Mouse (Mus musculus) heart, embryonic 14.5 days (tissue): ENCODE results near the gene Epha4. TPM values are rescaled to one million over a fixed set of nuclear protein-coding genes. Genes with fewer than 3 reads are reported as not detected.
A peak's percentile ranks its signal among the peaks of the same experiment; 100 is the strongest.

ENCODE experiments used
- ATAC-seq: fragments of 200-750 bp; cut with Nextera tagmentation; 2 replicates; pipeline ENCODE4 v1.8.0; 2017; ENCODE audit warnings: low read depth, moderate TSS enrichment; ENCODE audit not compliant: insufficient number of reproducible peaks, insufficient read depth, low FRiP score
- H3K27ac ChIP-seq, 2 experiments: fragments of 200-500 bp in 1 of 2; fragments of 300-500 bp in 1 of 2; sonication (generic) in 1 of 2; replicated peaks in 1 of 2; 2 replicates each; pipeline ENCODE4 v1.5.1; 2012 to 2014; ENCODE audit warnings: low read depth in 2 of 2, low read length in 2 of 2, control low read depth in 1 of 2, mild to moderate bottlenecking in 1 of 2, mixed read lengths in 1 of 2; ENCODE audit not compliant: control insufficient read depth in 1 of 2, insufficient read depth in 1 of 2
- H3K27me3 ChIP-seq: fragments of 300-500 bp; sonication (generic); 2 replicates; pipeline ENCODE4 v1.6.1; 2014; ENCODE audit warnings: mild to moderate bottlenecking, low read length, control low read depth; ENCODE audit not compliant: control insufficient read depth, insufficient read depth
- H3K36me3 ChIP-seq: fragments of 300-500 bp; sonication (generic); 2 replicates; pipeline ENCODE4 v1.6.1; 2014; ENCODE audit warnings: mild to moderate bottlenecking, control low read depth, low read length, mixed read lengths; ENCODE audit not compliant: control insufficient read depth, insufficient read depth
- H3K4me1 ChIP-seq, 2 experiments: fragments of 200-500 bp in 1 of 2; fragments of 300-500 bp in 1 of 2; sonication (generic) in 1 of 2; 2 replicates each; pipeline ENCODE4 v1.6.1; 2012 to 2014; ENCODE audit warnings: low read length in 2 of 2, control low read depth in 1 of 2, mixed read lengths in 1 of 2; ENCODE audit not compliant: control insufficient read depth in 2 of 2, insufficient read depth in 2 of 2
- H3K4me2 ChIP-seq: fragments of 300-500 bp; sonication (generic); 2 replicates; pipeline ENCODE4 v1.6.1; 2014; ENCODE audit warnings: mild to moderate bottlenecking, low read length
- H3K4me3 ChIP-seq, 2 experiments: fragments of 200-500 bp in 1 of 2; fragments of 300-500 bp in 1 of 2; sonication (generic) in 1 of 2; 2 replicates each; pipeline ENCODE4 v1.5.1; 2012 to 2014; ENCODE audit warnings: low read length in 2 of 2, mild to moderate bottlenecking in 2 of 2, control low read depth in 1 of 2, low read depth in 1 of 2, moderate library complexity in 1 of 2; ENCODE audit not compliant: control insufficient read depth in 1 of 2, insufficient read depth in 1 of 2
- H3K9ac ChIP-seq: fragments of 300-500 bp; sonication (generic); 2 replicates; pipeline ENCODE4 v1.6.1; 2014; ENCODE audit warnings: mild to moderate bottlenecking, low read length
- H3K9me3 ChIP-seq: fragments of 300-500 bp; sonication (generic); 2 replicates; pipeline ENCODE4 v1.6.1; 2016; ENCODE audit warnings: low read length, control low read depth; ENCODE audit not compliant: control insufficient read depth
- WGBS: fragments of 180-500 bp; shearing (Covaris S2); extraction: QIAGEN DNeasy Blood & Tissue Kit; methylation state at CpG from one replicate; pipeline ENCODE4 v1.1.7; 2014; 5-methylcytosine and 5-hydroxymethylcytosine counted together
- polyA plus RNA-seq: library from polyadenylated mRNA; unstranded; fragments of >200 nt; fragmentation: Nextera tagmentation; extraction: Ambion mirVana; gene quantifications from 2 replicates; pipeline ENCODE4 v1.2.1, GENCODE M21; 2014

Gene Epha4
- polyA plus RNA-seq, 1 experiment from 2014 or later = 14.1 TPM

- Histone ChIP-seq H3K27ac (no peak overlapping the region), H3K36me3 (no peaks in the 10 kb centered on the region), H3K4me2 (no peak overlapping the region), H3K9me3 (no peaks in the 10 kb centered on the region), H3K9ac (no peak overlapping the region), H3K4me3 (no peak overlapping the region), H3K4me1 (no peaks in the 10 kb centered on the region), H3K27me3 (no peaks in the 10 kb centered on the region)
- no peak for ATAC-seq
- 57% methylated on average over 5 of the region's 5 CpGs for WGBS
Observed at GRCm38 (mm10) chr1:77535905-77536304, 21.0 kb upstream of the Epha4 start.

DNA sequence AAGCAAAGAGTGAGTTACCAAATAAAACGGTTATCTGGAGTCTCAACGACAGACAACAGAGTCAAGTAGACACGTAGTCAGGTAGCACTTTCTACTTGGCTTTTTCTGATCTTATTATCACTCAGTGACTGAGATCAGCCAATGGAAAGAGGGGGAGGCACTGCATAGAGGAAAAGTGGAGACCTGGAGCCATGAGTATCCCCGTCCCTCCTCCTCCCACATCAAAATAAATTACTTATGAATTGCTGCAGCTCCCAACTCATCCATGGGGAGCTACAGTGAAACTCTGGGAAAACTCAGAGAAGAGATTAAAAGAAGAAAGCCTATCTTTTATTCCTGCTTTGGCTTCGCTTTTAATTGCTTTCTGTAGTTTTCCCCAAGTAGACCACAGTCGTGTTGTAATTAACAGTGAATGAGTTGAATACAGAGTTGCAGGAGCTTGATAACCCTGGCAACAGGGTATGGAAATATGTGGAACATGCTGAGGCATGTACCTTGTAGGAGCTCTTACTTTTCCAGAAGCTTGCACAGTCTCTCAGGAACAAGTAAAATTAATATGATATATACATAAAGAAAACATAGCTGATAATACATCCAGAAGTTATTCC, 17.8 kb upstream of the Epha4 start:
- Histone ChIP-seq H3K36me3 (no peaks in the 10 kb centered on the region), H3K27me3 (no peaks in the 10 kb centered on the region), H3K9me3 (no peaks in the 10 kb centered on the region), H3K4me1 (no peaks in the 10 kb centered on the region), H3K9ac (no peak overlapping the region), H3K27ac (no peak overlapping the region), H3K4me2 (no peak overlapping the region), H3K4me3 (no peak overlapping the region)
- no peak for ATAC-seq
- WGBS = 39% methylated on average over 6 of the region's 6 CpGs

DNA sequence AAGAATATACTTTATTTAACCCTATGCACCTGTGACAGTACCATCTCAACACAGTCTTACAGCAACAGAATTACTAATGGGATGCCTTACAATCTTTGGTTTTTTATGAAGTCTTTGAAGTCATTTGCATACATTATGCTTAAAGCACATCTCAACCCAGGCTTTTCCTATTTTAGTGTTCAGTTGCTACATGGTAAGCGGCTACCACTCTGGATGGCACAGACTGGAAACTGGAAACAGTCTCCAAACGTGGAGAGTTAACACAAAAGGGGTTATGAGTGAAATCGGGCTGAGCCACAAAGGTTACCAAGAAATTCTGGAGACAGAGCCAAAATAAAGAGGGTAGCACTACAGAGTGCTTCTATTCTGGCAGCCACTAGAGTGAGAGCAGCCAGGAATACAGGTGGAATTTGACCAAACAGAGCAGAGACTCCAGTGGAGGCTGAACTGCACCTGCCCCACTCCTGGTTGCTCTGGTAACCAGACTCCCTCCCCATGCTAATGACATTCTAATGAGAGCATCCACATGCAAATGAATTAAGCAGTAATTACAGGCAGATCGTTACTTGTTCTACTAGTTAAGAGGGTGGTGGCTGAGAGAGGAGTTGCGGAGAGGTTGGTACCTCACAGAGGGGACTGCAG, 17.2 kb upstream of the Epha4 start:
- Histone ChIP-seq H3K27ac (no peak overlapping the region), H3K9ac (no peak overlapping the region), H3K9me3 (no peaks in the 10 kb centered on the region), H3K36me3 (no peaks in the 10 kb centered on the region), H3K4me3 (no peak overlapping the region), H3K27me3 (no peaks in the 10 kb centered on the region), H3K4me1 (no peaks in the 10 kb centered on the region), H3K4me2 (no peak overlapping the region)
- WGBS = 52% methylated on average over 5 of the region's 5 CpGs
- no peak for ATAC-seq

DNA sequence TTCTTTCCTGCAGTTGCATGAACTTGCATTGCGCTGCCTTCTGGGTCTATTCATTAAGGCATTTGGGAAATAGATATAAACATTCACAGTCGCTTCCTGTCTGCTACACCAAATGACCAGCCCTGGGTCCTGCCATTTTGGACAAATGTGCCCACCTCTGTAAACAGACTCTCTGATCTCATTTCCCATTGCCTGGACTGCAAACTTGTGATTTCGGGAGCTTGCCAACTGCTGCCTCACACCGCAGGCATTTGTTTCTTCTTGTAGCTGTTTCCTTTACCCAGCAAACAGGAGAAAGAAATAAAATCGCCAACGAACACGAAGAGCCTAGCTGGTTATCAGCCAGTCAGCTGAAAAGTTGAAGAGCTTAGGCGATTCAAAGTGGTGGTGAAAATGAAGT, 10.2 kb upstream of the Epha4 start:
- no peak overlapping the region for H3K27ac ChIP-seq
- H3K4me2 ChIP-seq = no peak overlapping the region
- H3K9ac ChIP-seq = no peak overlapping the region
- H3K9me3 ChIP-seq = no peaks in the 10 kb centered on the region
- WGBS = 44% methylated on average over 8 of the region's 8 CpGs
- no peaks in the 10 kb centered on the region for H3K27me3 ChIP-seq
- H3K36me3 ChIP-seq = no peaks in the 10 kb centered on the region
- H3K4me3 ChIP-seq = no peak overlapping the region
- ATAC-seq = no peak
- peaks cover 0 to 3% of the 10 kb centered on the region in 2 experiments; a peak in 1 of 4 replicates for H3K4me1 ChIP-seq

DNA sequence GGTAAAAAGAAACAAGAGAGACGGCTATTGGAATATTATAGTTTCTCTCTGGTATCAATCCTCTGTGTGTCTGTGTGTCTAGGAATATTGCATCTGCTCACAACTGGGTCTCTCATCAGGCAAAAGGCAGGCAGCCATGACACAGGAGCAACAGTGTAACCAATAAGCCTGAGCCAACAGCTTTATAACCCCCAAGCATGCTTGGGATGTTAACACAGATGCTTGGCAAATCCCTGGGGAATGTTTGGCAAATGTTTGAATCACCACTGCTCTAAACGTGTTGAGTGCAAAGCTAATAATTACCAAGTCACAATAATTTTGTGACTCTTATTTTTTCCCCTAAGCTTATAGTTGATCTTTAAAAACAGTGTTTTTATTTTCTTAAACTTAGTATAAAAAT, 8.5 kb upstream of the Epha4 start:
- Histone ChIP-seq H3K27me3 (no peaks in the 10 kb centered on the region), H3K9me3 (no peaks in the 10 kb centered on the region), H3K4me3 (no peak overlapping the region), H3K9ac (no peak overlapping the region), H3K27ac (no peak overlapping the region), H3K4me1 (peaks cover 0 to 3% of the 10 kb centered on the region in 2 experiments; a peak in 1 of 4 replicates), H3K36me3 (no peaks in the 10 kb centered on the region), H3K4me2 (no peak overlapping the region)
- ATAC-seq = no peak
- 79% methylated on average over 2 of the region's 2 CpGs for WGBS

DNA sequence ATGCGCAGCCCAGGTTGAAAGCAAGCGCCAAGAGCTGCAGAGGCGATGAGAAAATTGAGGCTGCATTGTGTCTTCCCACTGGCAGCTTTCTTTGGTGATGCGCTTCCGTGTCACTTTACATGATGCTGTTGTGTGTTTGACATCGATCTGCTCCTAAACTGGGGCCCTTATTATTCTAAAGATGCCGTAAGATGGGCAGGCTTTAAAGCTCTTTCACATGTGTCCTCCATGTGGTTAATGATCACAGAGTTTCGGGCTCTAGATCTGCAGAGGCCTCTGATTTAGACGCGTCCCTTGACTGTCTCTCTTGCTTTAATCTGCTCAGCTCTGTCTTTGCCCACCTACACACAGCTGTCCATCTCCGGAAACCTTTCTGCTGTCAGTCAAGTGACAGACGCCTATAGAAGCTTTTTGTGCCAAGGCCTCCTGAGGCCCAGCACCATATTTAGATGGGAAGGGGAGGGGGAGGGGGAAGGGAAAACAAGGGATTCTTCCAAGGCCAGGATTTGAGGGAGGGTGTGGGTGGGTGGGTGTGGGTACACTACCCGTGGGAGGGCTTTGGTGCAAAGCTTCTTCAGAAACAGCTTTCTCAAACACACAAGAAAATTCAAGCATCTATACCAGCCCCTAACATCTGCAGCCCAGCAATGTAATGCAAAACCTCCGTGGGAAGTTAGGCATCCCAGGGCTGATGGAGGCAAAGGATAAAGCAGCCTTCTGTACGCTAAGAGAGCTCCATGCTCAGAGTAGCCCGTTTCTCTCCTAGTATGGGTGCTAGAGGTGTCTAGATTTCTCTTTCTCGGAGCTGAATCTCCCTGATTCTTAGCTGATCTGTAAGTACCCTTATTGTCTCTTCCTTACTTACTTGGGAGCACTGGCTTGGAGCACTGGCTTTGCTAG, 7.0 kb upstream of the Epha4 start:
- no peaks in the 10 kb centered on the region for H3K36me3 ChIP-seq
- H3K27me3 ChIP-seq = peaks cover 3% of the 10 kb centered on the region; the same call in 1 of the 2 replicates
- H3K4me2 ChIP-seq = 0 out of 2 replicates have a peak overlapping the region, but pooled peaks have one; percentile 26
- H3K4me3 ChIP-seq = no peak overlapping the region
- 36% methylated on average over 15 of the region's 17 CpGs for WGBS
- H3K9me3 ChIP-seq = no peaks in the 10 kb centered on the region
- peaks cover 0 to 4% of the 10 kb centered on the region in 2 experiments; a peak in 1 of 4 replicates for H3K4me1 ChIP-seq
- no peak overlapping the region for H3K9ac ChIP-seq
- H3K27ac ChIP-seq = no peak overlapping the region
- no peak for ATAC-seq

DNA sequence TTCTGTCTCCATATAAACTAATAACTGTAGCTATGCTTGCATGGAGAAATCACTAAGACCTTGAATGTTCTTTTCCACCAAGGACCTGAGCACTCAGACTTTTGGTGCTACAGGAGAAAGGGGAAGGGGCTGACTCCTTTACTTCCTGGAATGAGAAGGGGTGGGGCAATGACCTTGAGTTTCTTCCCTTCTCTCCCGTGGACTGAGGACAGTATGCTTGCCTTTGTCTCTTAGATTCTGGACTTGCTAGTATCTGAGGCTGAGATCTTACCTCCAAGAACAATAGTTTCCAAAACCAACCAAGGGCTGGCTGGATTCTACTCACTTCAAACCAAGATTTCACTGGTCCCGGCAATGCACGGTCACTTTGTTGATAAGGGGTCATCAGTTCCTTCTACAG, 3.8 kb upstream of the Epha4 start:
- Histone ChIP-seq H3K27ac (no peak overlapping the region), H3K4me1 (peaks cover 2 to 6% of the 10 kb centered on the region in 2 experiments), H3K9ac (no peak overlapping the region), H3K27me3 (peaks cover 7% of the 10 kb centered on the region; the same call in 1 of the 2 replicates), H3K4me2 (no peak overlapping the region), H3K4me3 (no peak overlapping the region), H3K36me3 (no peaks in the 10 kb centered on the region), H3K9me3 (no peaks in the 10 kb centered on the region)
- ATAC-seq = no peak
- 40% methylated on average over 3 of the region's 3 CpGs for whole genome bisulfite sequencing
